Comparison of ENCODE assay signal across 8 mouse cellular contexts in the genomic region with DNA sequence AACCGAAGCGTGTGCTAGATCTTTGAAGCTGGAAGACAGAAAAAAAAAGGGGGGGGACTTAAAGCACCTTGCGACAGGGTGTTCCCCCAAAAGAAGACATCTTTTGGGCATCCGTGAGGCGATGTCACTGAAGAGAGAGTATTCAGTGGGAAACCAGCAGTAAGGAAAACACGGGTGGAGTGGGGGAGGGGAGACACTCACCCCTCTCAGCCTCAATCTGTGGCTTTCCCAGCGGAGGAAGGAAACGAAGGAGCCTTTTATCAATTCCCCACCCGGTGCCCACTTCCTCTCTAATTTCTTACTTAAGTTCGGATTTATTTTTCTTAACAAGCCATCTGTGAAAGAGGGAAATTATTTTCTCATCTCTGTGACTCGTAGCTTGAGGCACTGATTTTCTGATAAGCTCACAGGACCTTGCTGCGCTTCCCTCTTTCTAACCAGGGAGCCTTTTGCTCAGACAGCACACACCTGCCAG. TPM values are rescaled to one million over a fixed set of nuclear protein-coding genes. Genes with fewer than 3 reads are reported as not detected.
DNase-seq lines count a peak whose midpoint lies in the region; ATAC-seq and TF ChIP-seq lines count a peak whose summit lies in the region.

No protein-coding gene starts in this region.

- H3K4me3 ChIP-seq in heart, embryonic 14.5 days (ENCODE audit: control insufficient read depth in 1 of 2, insufficient read depth in 1 of 2, low read depth in 1 of 2, low read length in 2 of 2) = peak overlapping the region in 1 of 2 experiments; percentile 48; a peak in 2 of 4 replicates
- H3K4me3 ChIP-seq in midbrain, embryonic 12.5 days = peak overlapping the region; percentile 66

- ATAC-seq in heart, embryonic 14.5 days (ENCODE audit: insufficient number of reproducible peaks, insufficient read depth, low FRiP score, low read depth) = no peak
- ATAC-seq in granulocyte monocyte progenitor cell, adult 5-6 weeks (replicated peaks; ENCODE audit: poor library complexity, severe bottlenecking) = 0 out of 2 replicates have a peak, but pooled peaks have one; percentile 17
- no peak for ATAC-seq in midbrain, embryonic 12.5 days (ENCODE audit: low FRiP score, low read depth)
- ATAC-seq in monocyte, adult 5-6 weeks (replicated peaks; ENCODE audit: insufficient number of reproducible peaks, low FRiP score, low TSS enrichment, poor library complexity, severe bottlenecking) = no peak
- no peak for ATAC-seq in megakaryocyte-erythroid progenitor cell, adult 5-6 weeks (replicated peaks; ENCODE audit: low FRiP score, low TSS enrichment, poor library complexity, severe bottlenecking)

- H3K36me3 ChIP-seq in heart, embryonic 14.5 days (ENCODE audit: control insufficient read depth, insufficient read depth, low read length) = no peaks in the 10 kb centered on the region
- H3K36me3 ChIP-seq in midbrain, embryonic 12.5 days = no peaks in the 10 kb centered on the region

- no peak overlapping the region for H3K9ac ChIP-seq in heart, embryonic 14.5 days (ENCODE audit: low read length)
- peak overlapping the region; percentile 71 for H3K9ac ChIP-seq in midbrain, embryonic 12.5 days (replicated peaks)

- no peak overlapping the region for H3K27ac ChIP-seq in heart, embryonic 14.5 days (replicated peaks in 1 of 2; ENCODE audit: control insufficient read depth in 1 of 2, insufficient read depth in 1 of 2, low read depth in 2 of 2, low read length in 2 of 2)
- H3K27ac ChIP-seq in midbrain, embryonic 12.5 days (replicated peaks) = 0 out of 2 replicates have a peak overlapping the region, but pooled peaks have one; percentile 30

- H3K27me3 ChIP-seq in heart, embryonic 14.5 days (ENCODE audit: control insufficient read depth, insufficient read depth, low read length) = peaks cover 58% of the 10 kb centered on the region
- H3K27me3 ChIP-seq in midbrain, embryonic 12.5 days = peaks cover 50% of the 10 kb centered on the region

- 26% methylated on average over 12 of the region's 12 CpGs for WGBS in heart, embryonic 14.5 days
- 20% methylated on average over 12 of the region's 12 CpGs for WGBS in midbrain, embryonic 12.5 days

- 0 out of 4 replicates have a peak, but pooled peaks cover 0 to 7% of the 10 kb centered on the region in 2 experiments for H3K4me1 ChIP-seq in heart, embryonic 14.5 days (ENCODE audit: control insufficient read depth in 2 of 2, insufficient read depth in 2 of 2, low read length in 2 of 2)
- H3K4me1 ChIP-seq in midbrain, embryonic 12.5 days = peaks cover 18% of the 10 kb centered on the region

- intact Hi-C loops in gastrocnemius, postnatal 36 days (cut with DNase I) = loop anchor here (10.0 kb wide), 1 partner anchor 183 kb away; no protein-coding TSS in a partner anchor

- H3K9me3 ChIP-seq in heart, embryonic 14.5 days (ENCODE audit: control insufficient read depth, low read length) = no peaks in the 10 kb centered on the region
- H3K9me3 ChIP-seq in midbrain, embryonic 12.5 days = no peaks in the 10 kb centered on the region

- no peak for TF ChIP-seq CTCF in brain, embryonic 14.5 days (IDR thresholded peaks at IDR 0.05; ENCODE audit: borderline replicate concordance, extremely low read depth, insufficient read depth, insufficient read length)

- no peak for DNase-seq in heart, adult 8-10 months (ENCODE audit: low spot score)
- peak; percentile 59 for DNase-seq in brain, embryonic 14.5 days (ENCODE audit: low read depth)
- no peak for DNase-seq in gastrocnemius, postnatal 36 days

- H3K4me2 ChIP-seq in heart, embryonic 14.5 days (ENCODE audit: low read length) = peak overlapping the region; percentile 92
- peak overlapping the region; percentile 100 for H3K4me2 ChIP-seq in midbrain, embryonic 12.5 days (replicated peaks)

- no peak for TF ChIP-seq POLR2A in brain, embryonic 14.5 days (IDR thresholded peaks at IDR 0.05; ENCODE audit: borderline replicate concordance, extremely low read depth, insufficient read depth, insufficient read length, poor library complexity, severe bottlenecking)

RNA-seq across cellular contexts. Expression of a gene that starts 0.9 kb away (rescaled TPM):
- polyA plus RNA-seq in heart, embryonic 14.5 days (2014; fragmentation: Nextera tagmentation; extraction: Ambion mirVana) = 0.11 and 0.42 TPM in 2 replicates
- not detected for total RNA-seq in heart, adult 8-10 months (2022)
- 5.5 and 11.0 TPM in 2 replicates for polyA plus RNA-seq in brain, embryonic 14.5 days (2012; rRNA removed)
- total RNA-seq in granulocyte monocyte progenitor cell, adult 5-6 weeks (2014; fragmentation: Nextera tagmentation) = not detected in 2 replicates
- total RNA-seq in granulocyte monocyte progenitor cell, adult 5-6 weeks (2017) = not detected in 2 replicates
- 1.1 and 2.0 TPM in 2 replicates for polyA plus RNA-seq in midbrain, embryonic 12.5 days (2016; fragmentation: Nextera tagmentation; extraction: Ambion mirVana)
- total RNA-seq in monocyte, adult 5-6 weeks (2017) = not detected in 3 replicates
- under 1 TPM; 0.05 to 0.26 TPM for total RNA-seq in gastrocnemius, postnatal 36 days (2021)
- not detected in 2 replicates for total RNA-seq in megakaryocyte-erythroid progenitor cell, adult 5-6 weeks (2014; fragmentation: Nextera tagmentation)
- total RNA-seq in megakaryocyte-erythroid progenitor cell, adult 5-6 weeks (2017) = not detected in 2 replicates
